Mouse (Mus musculus): Measurements from ENCODE around the gene Tmc4. TPM values are rescaled to one million over a fixed set of nuclear protein-coding genes. Genes with fewer than 3 reads are reported as not detected.

The Tmc4 gene
- polyA plus RNA-seq, 1 experiment = 12.6 TPM

DNA sequence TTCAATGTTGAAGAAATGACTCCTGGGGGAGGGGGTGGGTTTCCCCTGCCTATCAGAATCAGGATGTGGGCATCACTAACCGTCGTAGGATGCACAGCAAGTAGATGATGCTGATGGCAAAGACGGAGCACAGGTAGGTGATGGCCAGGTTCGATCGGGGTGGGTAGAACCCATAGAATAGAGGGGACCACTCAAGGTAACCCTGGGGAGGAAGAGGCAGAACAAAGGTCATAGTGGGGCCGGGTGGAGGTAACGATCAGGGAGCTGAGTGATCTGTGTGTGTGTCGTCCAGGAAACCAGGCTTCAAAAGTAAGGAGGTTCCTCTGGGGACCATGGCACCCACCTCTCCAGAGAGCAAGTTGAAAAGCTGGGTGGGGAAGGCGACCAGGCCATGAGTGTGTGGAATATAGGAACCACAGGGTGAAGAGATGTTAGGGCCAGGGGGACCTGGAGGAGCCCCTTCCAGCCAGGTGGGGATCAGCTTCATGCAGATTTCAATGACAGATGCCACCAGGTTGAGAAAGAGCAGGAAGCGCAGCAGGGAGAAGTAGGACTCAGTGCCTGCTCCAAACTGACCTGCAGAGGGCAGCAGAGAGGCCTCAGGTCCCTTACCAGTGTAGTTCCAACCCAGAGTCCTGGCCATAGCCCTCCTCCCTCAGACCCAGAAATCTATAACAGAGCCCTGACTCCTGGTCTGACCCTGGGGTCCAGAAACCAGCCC, 2.7 kb downstream of the Tmc4 start:
- TF ChIP-seq CTCF (IDR thresholded peaks at IDR 0.05; ENCODE audit: extremely low read depth, insufficient read depth, low read length) (peak; percentile 86), POLR2A (IDR thresholded peaks at IDR 0.05; ENCODE audit: extremely low read depth, insufficient read depth, low read length) (no peak)
- Histone ChIP-seq H3K4me3 (ENCODE audit: insufficient read depth, low read length) (no peak overlapping the region), H3K27ac (ENCODE audit: insufficient read depth, low read length) (no peak overlapping the region), H3K4me1 (ENCODE audit: control insufficient read depth, insufficient read depth, low read length) (no peaks in the 10 kb centered on the region)

DNA sequence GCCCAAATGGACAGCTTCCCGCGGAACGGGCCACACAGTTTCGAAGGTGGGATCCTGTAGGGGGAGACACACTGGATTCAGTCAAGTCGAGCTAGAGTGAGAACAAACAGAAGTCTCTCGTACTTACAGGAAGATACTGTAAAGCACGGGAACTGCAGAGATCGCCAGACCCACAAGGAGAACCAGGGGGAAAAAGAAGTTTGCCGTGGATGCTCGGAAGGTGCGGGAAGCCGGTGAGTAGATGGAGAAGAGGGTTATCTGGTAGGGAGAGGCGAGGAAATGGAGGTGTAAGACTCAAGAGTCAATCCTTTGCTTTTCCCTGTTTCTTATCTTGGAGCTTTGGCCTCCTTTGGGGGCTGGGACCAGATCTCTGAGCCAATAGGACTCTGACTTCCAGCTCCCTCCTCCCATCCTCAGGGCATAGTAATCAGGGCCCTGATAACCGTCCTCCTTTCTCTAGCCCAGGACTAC, 10.4 kb downstream of the Tmc4 start:
- no peak overlapping the region for H3K4me3 ChIP-seq (ENCODE audit: insufficient read depth, low read length)
- TF ChIP-seq CTCF (IDR thresholded peaks at IDR 0.05; ENCODE audit: extremely low read depth, insufficient read depth, low read length) = no peak
- H3K4me1 ChIP-seq (ENCODE audit: control insufficient read depth, insufficient read depth, low read length) = peaks cover 2% of the 10 kb centered on the region; the same call in 1 of the 2 replicates
- H3K27ac ChIP-seq (ENCODE audit: insufficient read depth, low read length) = no peak overlapping the region

DNA sequence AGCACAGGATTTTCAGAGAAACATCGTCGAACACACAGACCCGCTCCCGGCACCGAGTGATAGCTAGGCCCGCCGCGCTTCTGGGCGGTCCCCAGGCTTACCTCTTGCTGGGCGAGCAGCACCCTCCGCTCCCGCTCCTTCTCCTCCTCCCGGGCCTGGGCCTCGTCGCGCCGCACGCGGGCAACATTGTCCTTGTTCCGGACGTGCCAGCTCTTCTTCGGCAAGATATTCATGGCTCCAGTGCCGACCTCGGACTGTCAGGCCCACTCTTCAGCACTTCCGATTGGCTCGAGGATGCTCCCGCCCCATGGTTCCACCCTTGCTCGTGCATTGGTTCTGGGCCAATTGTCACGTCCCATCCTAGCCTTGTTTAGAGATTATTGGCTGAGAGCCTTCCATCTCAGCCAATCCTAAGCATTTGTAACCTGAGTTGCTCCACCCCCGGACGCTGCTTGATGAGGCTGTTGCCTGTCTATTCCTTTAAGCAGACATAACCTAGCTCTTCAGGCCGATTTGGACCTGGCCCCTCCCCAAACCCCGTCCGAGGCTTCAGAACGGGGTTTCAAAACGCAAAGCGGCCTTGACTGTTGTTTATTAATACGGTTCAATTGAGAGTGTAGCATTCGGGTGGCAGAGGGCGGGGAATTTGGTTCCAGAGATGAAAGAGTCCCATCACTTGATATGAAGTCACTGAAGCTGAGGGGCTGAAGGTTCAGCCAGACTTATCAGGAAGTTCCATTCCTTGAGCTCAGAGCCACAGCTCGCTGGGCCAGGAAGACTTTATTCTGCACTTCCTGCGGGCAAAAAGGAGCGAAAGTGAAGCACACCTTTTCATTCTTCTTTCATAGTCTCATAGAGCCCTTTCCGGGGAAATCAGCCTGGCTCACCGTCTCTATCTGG, 11.9 kb downstream of the Tmc4 start, which contains the start of gene Leng1:
Gene Leng1 (minus strand): TSS at position 626 of the 900 bp plus-strand sequence.
- peak within 1 kb of the TSS; percentile 29; the same call in 1 of the 2 replicates for H3K27ac ChIP-seq (ENCODE audit: insufficient read depth, low read length)
- TF ChIP-seq CTCF (IDR thresholded peaks at IDR 0.05; ENCODE audit: extremely low read depth, insufficient read depth, low read length) = no peak
- peak; percentile 82 for TF ChIP-seq POLR2A (IDR thresholded peaks at IDR 0.05; ENCODE audit: extremely low read depth, insufficient read depth, low read length)
- peaks cover 2% of the 10 kb centered on the region; the same call in 1 of the 2 replicates for H3K4me1 ChIP-seq (ENCODE audit: control insufficient read depth, insufficient read depth, low read length)
- peak within 1 kb of the TSS; percentile 59 for H3K4me3 ChIP-seq (ENCODE audit: insufficient read depth, low read length)

DNA sequence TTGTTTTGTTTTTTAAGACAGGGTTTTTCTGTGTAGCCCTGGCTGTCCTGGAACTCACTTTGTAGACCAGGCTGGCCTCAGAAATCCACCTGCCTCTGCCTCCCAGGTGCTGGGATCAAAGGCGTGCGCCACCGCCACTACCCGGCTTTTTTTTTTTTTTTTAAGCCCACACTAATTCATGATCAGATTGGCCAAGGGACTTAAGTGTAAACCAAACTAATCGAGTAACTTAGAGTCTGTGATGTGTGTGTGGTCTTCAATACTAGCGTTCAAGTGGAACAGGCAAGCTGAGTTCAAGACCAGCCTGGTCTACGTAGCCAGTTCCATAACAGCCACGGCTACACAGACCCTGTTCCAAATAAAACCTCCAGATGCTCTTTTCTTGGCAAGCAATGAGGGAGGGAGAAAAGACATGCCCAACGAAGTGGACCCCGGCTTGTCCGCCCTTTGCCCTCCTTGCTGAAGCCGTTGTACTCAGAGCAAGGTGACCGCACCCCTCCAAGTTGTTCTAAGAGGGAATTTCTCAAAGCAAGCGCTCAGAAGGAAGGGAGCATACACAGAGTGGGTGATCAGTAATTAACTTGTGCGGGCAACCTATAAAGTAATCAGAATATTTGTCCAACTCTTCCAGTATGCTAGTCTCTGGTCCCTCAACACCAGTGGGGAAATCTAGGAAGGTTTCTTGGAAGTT, 12.7 kb downstream of the Tmc4 start:
- peak overlapping the region; percentile 59 for H3K4me3 ChIP-seq (ENCODE audit: insufficient read depth, low read length)
- H3K4me1 ChIP-seq (ENCODE audit: control insufficient read depth, insufficient read depth, low read length) = peaks cover 2% of the 10 kb centered on the region; the same call in 1 of the 2 replicates
- TF ChIP-seq CTCF (IDR thresholded peaks at IDR 0.05; ENCODE audit: extremely low read depth, insufficient read depth, low read length) = no peak
- no peak for TF ChIP-seq POLR2A (IDR thresholded peaks at IDR 0.05; ENCODE audit: extremely low read depth, insufficient read depth, low read length)
- no peak overlapping the region for H3K27ac ChIP-seq (ENCODE audit: insufficient read depth, low read length)

DNA sequence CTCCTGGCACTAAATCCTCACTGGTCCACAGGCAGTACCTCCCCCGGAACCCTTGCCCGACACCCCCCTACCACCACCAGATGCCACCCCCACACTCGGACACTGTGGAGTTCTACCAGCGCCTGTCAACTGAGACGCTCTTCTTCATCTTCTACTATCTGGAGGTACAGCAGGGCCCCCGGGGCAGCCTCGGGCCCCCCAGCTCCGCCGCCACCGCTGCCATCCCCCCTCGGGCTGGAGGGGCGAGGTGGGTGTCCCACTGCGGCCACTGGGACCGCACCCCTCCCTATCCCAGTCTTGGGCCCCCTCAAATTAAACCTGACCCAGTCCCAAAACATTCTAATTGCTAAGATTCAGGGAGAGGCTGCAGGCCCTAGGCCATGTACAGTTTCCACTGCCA, 18.8 kb downstream of the Tmc4 start:
- no peak for TF ChIP-seq CTCF (IDR thresholded peaks at IDR 0.05; ENCODE audit: extremely low read depth, insufficient read depth, low read length)
- no peak for TF ChIP-seq POLR2A (IDR thresholded peaks at IDR 0.05; ENCODE audit: extremely low read depth, insufficient read depth, low read length)
- Histone ChIP-seq H3K4me1 (ENCODE audit: control insufficient read depth, insufficient read depth, low read length) (no peaks in the 10 kb centered on the region), H3K4me3 (ENCODE audit: insufficient read depth, low read length) (no peak overlapping the region), H3K27ac (ENCODE audit: insufficient read depth, low read length) (no peak overlapping the region)

DNA sequence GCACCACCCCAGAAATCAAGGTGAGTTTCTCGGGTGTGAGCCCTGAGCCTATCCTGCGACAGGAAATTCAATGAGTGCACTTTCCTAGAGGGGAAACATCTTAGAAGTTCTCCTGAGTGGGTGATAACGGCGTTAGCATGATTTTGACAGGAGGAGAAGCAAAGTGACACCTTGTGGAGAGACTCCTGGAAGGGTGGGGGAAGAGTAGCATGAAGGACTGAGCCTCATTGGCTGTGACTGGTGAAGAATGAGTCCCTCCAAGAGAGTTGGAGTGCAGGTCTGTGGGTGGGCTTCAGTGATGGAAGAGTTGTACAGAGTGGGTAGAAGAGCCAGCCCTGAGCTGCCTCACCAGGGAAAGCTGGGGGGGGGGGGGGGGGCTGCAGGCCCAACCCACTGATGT, 20.4 kb downstream of the Tmc4 start:
- H3K4me1 ChIP-seq (ENCODE audit: control insufficient read depth, insufficient read depth, low read length) = no peaks in the 10 kb centered on the region
- TF ChIP-seq POLR2A (IDR thresholded peaks at IDR 0.05; ENCODE audit: extremely low read depth, insufficient read depth, low read length) (no peak), CTCF (IDR thresholded peaks at IDR 0.05; ENCODE audit: extremely low read depth, insufficient read depth, low read length) (no peak)

DNA sequence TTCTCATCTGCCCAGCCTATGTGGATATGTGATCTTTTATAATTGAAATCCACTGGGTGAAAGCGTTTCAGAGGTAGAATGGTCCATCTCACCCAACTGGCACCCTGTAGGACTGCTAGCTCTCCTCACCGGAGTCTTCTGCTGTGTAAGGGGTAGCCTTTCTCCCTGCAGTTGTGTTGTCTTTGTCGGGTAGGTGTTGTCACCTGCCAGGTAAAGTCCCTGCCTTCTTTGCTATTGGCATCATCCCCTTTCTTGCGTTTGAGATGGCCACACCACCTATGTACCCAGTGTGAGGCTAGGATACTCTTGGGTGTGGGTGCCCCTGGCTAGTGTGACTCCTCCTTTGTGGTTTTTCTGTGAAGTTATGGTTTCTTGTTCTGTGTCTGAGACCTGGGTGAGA, 30.7 kb downstream of the Tmc4 start:
- TF ChIP-seq POLR2A (IDR thresholded peaks at IDR 0.05; ENCODE audit: extremely low read depth, insufficient read depth, low read length) (no peak), CTCF (IDR thresholded peaks at IDR 0.05; ENCODE audit: extremely low read depth, insufficient read depth, low read length) (no peak)
- H3K4me3 ChIP-seq (ENCODE audit: insufficient read depth, low read length) = peak overlapping the region; percentile 50
- peaks cover 9% of the 10 kb centered on the region for H3K4me1 ChIP-seq (ENCODE audit: control insufficient read depth, insufficient read depth, low read length)
- no peak overlapping the region for H3K27ac ChIP-seq (ENCODE audit: insufficient read depth, low read length)

More for the DNA sequence above, 20.4 kb downstream of the Tmc4 start:
- H3K4me3 ChIP-seq (ENCODE audit: insufficient read depth, low read length) = no peak overlapping the region
- H3K27ac ChIP-seq (ENCODE audit: insufficient read depth, low read length) = no peak overlapping the region

DNA sequence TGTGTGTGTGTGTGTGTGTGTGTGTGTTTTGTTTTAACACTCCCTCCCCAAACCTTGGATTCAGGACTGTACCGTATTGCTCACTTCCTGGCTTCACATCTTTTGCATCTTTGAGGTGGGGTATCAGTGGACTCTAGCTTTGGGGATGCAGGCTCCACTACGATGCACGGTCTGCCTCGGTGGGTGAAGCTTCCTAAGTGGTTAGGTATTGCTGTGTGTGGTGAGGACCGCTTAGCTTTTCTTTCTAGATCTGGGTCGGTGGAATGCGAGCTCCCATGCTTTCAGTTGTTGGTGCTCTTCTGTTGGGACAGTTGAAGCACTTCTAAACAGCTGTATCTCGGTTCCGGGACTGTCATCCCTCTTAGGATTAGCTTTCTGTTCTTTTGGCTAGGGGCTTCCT, 31.2 kb downstream of the Tmc4 start:
- Histone ChIP-seq H3K4me1 (ENCODE audit: control insufficient read depth, insufficient read depth, low read length) (peaks cover 9% of the 10 kb centered on the region), H3K4me3 (ENCODE audit: insufficient read depth, low read length) (peak overlapping the region; percentile 50), H3K27ac (ENCODE audit: insufficient read depth, low read length) (no peak overlapping the region)
- no peak for TF ChIP-seq CTCF (IDR thresholded peaks at IDR 0.05; ENCODE audit: extremely low read depth, insufficient read depth, low read length)
- TF ChIP-seq POLR2A (IDR thresholded peaks at IDR 0.05; ENCODE audit: extremely low read depth, insufficient read depth, low read length) = no peak

DNA sequence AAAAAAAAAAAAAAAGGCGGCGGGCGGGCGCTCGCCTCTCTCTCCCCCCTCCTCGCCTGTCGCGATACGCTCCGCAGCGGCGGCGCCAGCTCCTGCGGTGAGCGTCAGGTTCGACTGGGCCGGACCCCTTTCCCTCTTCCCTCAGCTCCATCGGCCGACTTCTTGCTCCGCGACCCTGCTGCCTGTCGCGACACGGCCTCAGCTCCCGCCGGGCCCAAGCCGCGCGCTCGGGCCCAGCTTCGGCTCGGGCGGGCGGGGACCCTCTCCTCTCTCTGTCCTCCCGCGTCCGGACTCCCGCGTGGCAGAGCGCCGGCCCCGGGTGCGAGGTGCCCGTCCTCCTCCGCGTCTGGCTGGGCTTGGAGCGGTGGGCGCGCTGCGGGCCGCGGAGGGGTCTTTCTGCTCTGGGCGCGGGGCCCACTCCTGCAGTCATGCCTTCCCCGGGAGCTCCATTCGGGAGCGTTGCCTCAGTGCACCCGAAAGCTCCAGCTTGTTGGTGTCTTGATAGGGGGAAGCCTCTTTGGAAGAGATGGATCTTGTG, 31.8 kb downstream of the Tmc4 start:
- TF ChIP-seq CTCF (IDR thresholded peaks at IDR 0.05; ENCODE audit: extremely low read depth, insufficient read depth, low read length) = no peak
- TF ChIP-seq POLR2A (IDR thresholded peaks at IDR 0.05; ENCODE audit: extremely low read depth, insufficient read depth, low read length) = no peak
- Histone ChIP-seq H3K27ac (ENCODE audit: insufficient read depth, low read length) (peak overlapping the region; percentile 76), H3K4me3 (ENCODE audit: insufficient read depth, low read length) (peak overlapping the region; percentile 50), H3K4me1 (ENCODE audit: control insufficient read depth, insufficient read depth, low read length) (peaks cover 9% of the 10 kb centered on the region)

Measured in cortical plate, adult 2 months (tissue).